Mouse (Mus musculus) MEL (cell line): ENCODE results near the gene Ngp. TPM values are rescaled to one million over a fixed set of nuclear protein-coding genes. Genes with fewer than 3 reads are reported as not detected.
A peak's percentile ranks its signal among the peaks of the same experiment; 100 is the strongest.

ENCODE experiments used
- DNase-seq: peaks from one replicate; pipeline ENCODE4 v3.0.0; 2011; ENCODE audit warnings: low read depth, low spot score
- H3K27ac ChIP-seq: 2 replicates; pipeline ENCODE4 v1.5.1; 2012; ENCODE audit warnings: low read depth, mild to moderate bottlenecking, control low read depth, low read length, moderate library complexity; ENCODE audit not compliant: control insufficient read depth
- H3K27me3 ChIP-seq, 2 experiments: fragments of 150-350 bp in 1 of 2; sonication (generic) in 1 of 2; 2 replicates each; pipeline ENCODE4 v1.6.1; 2012; ENCODE audit warnings: low read length in 2 of 2, mild to moderate bottlenecking in 2 of 2, improper control_type of control experiment in 1 of 2, moderate library complexity in 1 of 2; ENCODE audit not compliant: insufficient read depth in 2 of 2, control insufficient read depth in 1 of 2
- H3K36me3 ChIP-seq, 2 experiments: 2 replicates each; pipeline ENCODE4 v1.6.1; 2012 to 2014; ENCODE audit warnings: low read length in 2 of 2, improper control_type of control experiment in 1 of 2, inconsistent platforms in 1 of 2, mild to moderate bottlenecking in 1 of 2; ENCODE audit not compliant: insufficient read depth in 2 of 2, control insufficient read depth in 1 of 2
- H3K4me1 ChIP-seq, 2 experiments: fragments of 150-350 bp in 1 of 2; sonication (generic) in 1 of 2; 2 replicates each; pipeline ENCODE4 v1.6.1; 2012; ENCODE audit warnings: low read length in 2 of 2, improper control_type of control experiment in 1 of 2, mild to moderate bottlenecking in 1 of 2; ENCODE audit not compliant: insufficient read depth in 2 of 2, control insufficient read depth in 1 of 2
- H3K4me3 ChIP-seq, 2 experiments: fragments of 150-350 bp in 1 of 2; sonication (generic) in 1 of 2; 2 replicates each; pipeline ENCODE4 v1.5.1; 2012; ENCODE audit warnings: low read depth in 2 of 2, low read length in 2 of 2, mild to moderate bottlenecking in 2 of 2, moderate library complexity in 2 of 2, control low read depth in 1 of 2, improper control_type of control experiment in 1 of 2; ENCODE audit not compliant: control insufficient read depth in 1 of 2, insufficient read depth in 1 of 2
- H3K79me2 ChIP-seq: 2 replicates; pipeline ENCODE4 v1.6.1; 2012; ENCODE audit warnings: mild to moderate bottlenecking, low read length, moderate library complexity; ENCODE audit not compliant: control insufficient read depth, poor library complexity, insufficient read depth
- H3K9ac ChIP-seq: 2 replicates; pipeline ENCODE4 v1.6.1; 2012; ENCODE audit warnings: low read depth, mild to moderate bottlenecking, control low read depth, low read length, moderate library complexity; ENCODE audit not compliant: control insufficient read depth, poor library complexity, severe bottlenecking
- H3K9me3 ChIP-seq: fragments of 150-350 bp; sonication (generic); replicated peaks from 2 replicates; pipeline ENCODE4 v1.6.1; 2012; ENCODE audit warnings: mild to moderate bottlenecking, low read length, improper control_type of control experiment, moderate library complexity; ENCODE audit not compliant: insufficient read depth
- ELF1 ChIP-seq: IDR thresholded peaks from 2 replicates; pipeline ENCODE4 v1.6.1; 2014; ENCODE audit warnings: low read depth, mild to moderate bottlenecking, inconsistent platforms, low read length, improper control_type of control experiment, moderate library complexity
- EP300 ChIP-seq, 2 experiments: IDR thresholded peaks; 2 replicates each; pipeline ENCODE4 v1.6.1; 2011; ENCODE audit warnings: improper control_type of control experiment in 2 of 2, low read length in 2 of 2, low read depth in 1 of 2, mild to moderate bottlenecking in 1 of 2
- ETS1 ChIP-seq: IDR thresholded peaks from 2 replicates; pipeline ENCODE4 v1.6.1; 2012; ENCODE audit warnings: low read depth, mild to moderate bottlenecking, inconsistent platforms, low read length, improper control_type of control experiment, moderate library complexity
- GATA1 ChIP-seq: IDR thresholded peaks from 2 replicates; pipeline ENCODE4 v1.6.1; 2011; ENCODE audit warnings: low read depth, low read length, improper control_type of control experiment
- HCFC1 ChIP-seq: IDR thresholded peaks from 2 replicates; pipeline ENCODE4 v1.6.1; 2012; ENCODE audit warnings: low read depth, mild to moderate bottlenecking, inconsistent platforms, low read length, improper control_type of control experiment, moderate library complexity
- MAFK ChIP-seq: IDR thresholded peaks from 2 replicates; pipeline ENCODE4 v1.6.1; 2011; ENCODE audit warnings: low read depth, mild to moderate bottlenecking, low read length, improper control_type of control experiment, borderline replicate concordance
- MAX ChIP-seq: IDR thresholded peaks from 2 replicates; pipeline ENCODE4 v1.6.1; 2011; ENCODE audit warnings: low read length, improper control_type of control experiment
- MXI1 ChIP-seq: IDR thresholded peaks from 2 replicates; pipeline ENCODE4 v1.6.1; 2011; ENCODE audit warnings: mild to moderate bottlenecking, low read depth, low read length, improper control_type of control experiment
- MYC ChIP-seq: IDR thresholded peaks from 2 replicates; pipeline ENCODE4 v1.6.1; 2011; ENCODE audit warnings: low read depth, mild to moderate bottlenecking, low read length, improper control_type of control experiment, moderate library complexity
- NRF1 ChIP-seq: IDR thresholded peaks from 2 replicates; pipeline ENCODE4 v1.6.1; 2014; ENCODE audit warnings: low read depth, mild to moderate bottlenecking, inconsistent platforms, low read length, improper control_type of control experiment, moderate library complexity; ENCODE audit not compliant: poor library complexity, insufficient read depth, severe bottlenecking
- POLR2AphosphoS5 ChIP-seq: IDR thresholded peaks from 2 replicates; pipeline ENCODE4 v1.6.1; 2012; ENCODE audit warnings: low read depth, borderline replicate concordance, mild to moderate bottlenecking, inconsistent platforms, low read length, moderate library complexity, mixed read lengths
- RCOR1 ChIP-seq: IDR thresholded peaks from 2 replicates; pipeline ENCODE4 v1.6.1; 2012; ENCODE audit warnings: low read depth, mild to moderate bottlenecking, inconsistent platforms, low read length, improper control_type of control experiment
- SIN3A ChIP-seq: IDR thresholded peaks from 2 replicates; pipeline ENCODE4 v1.6.1; 2012; ENCODE audit warnings: low read length, improper control_type of control experiment, inconsistent platforms
- SMC3 ChIP-seq: IDR thresholded peaks from 2 replicates; pipeline ENCODE4 v1.6.1; 2011; ENCODE audit warnings: low read depth, low read length, improper control_type of control experiment
- TAL1 ChIP-seq: IDR thresholded peaks from 2 replicates; pipeline ENCODE4 v1.6.1; 2012; ENCODE audit warnings: mild to moderate bottlenecking, inconsistent platforms, low read length, moderate library complexity, mixed read lengths
- TBP ChIP-seq: IDR thresholded peaks from 2 replicates; pipeline ENCODE4 v1.8.0; 2011; ENCODE audit warnings: low read depth, low read length, improper control_type of control experiment
- TCF12 ChIP-seq: IDR thresholded peaks from 2 replicates; pipeline ENCODE4 v1.6.1; 2014; ENCODE audit warnings: low read depth, mild to moderate bottlenecking, inconsistent platforms, low read length, improper control_type of control experiment, moderate library complexity
- ZKSCAN1 ChIP-seq: IDR thresholded peaks from 2 replicates; pipeline ENCODE4 v1.6.1; 2012; ENCODE audit warnings: low read depth, mild to moderate bottlenecking, inconsistent platforms, low read length, improper control_type of control experiment, moderate library complexity
- ZMIZ1 ChIP-seq: IDR thresholded peaks from 2 replicates; pipeline ENCODE4 v1.6.1; 2012; ENCODE audit warnings: low read depth, mild to moderate bottlenecking, inconsistent platforms, low read length, improper control_type of control experiment, moderate library complexity
- polyA plus RNA-seq, 2 experiments: library from polyadenylated mRNA; stranded (reverse) in 1 of 2; unstranded in 1 of 2; fragments of >175 nt in 1 of 2; fragments of >200 nt in 1 of 2; gene quantifications; 2 replicates each; pipeline versions ENCODE4 v1.2.1 to v1.2.4; 2012; ENCODE audit warnings: low replicate concordance in 2 of 2, low read depth in 1 of 2; ENCODE audit not compliant: insufficient read length in 2 of 2, insufficient read depth in 1 of 2, missing spikeins in 1 of 2
- total RNA-seq: library from RNA; depleted of rRNA; stranded (reverse); fragments of 300-350 nt; gene quantifications from 2 replicates; pipeline ENCODE4 v1.2.3, GENCODE M21; 2012

Ngp gene
- total and polyA plus RNA-seq, 3 experiments, result not detected

DNA sequence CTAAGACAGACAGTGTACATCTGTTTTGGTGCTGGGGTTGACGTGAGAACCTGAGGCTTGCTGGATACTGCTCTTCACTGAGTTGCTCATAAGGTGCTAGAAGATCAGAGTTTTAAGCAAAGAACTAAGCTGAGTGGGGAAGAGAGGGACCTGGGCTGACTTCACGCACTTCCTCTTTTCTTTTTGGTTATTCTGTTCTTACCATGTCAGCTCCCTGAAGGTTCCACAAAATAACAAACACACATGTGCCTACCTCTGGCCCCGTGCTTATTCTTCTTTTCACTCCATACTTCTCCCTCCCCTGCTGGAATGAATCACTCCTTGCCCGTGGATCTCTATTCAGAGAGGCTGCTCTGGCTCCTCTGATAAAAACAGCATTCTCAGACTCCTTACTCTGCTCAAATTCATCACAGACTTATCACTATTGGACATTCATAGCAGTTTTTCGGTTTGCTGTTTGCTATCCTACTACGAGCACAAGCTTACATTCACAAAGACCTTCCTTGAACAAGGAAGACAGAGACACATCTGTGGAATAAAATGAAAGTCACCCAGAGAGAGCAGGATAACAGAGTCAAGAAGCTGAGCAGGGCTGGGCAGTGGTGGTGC lies 44.5 kb downstream of the Ngp start:
- Histone ChIP-seq H3K36me3 (peaks cover 0 to 19% of the 10 kb centered on the region in 2 experiments; a peak in 2 of 4 replicates), H3K27ac (peak overlapping the region; percentile 63), H3K27me3 (no peaks in the 10 kb centered on the region), H3K79me2 (no peaks in the 10 kb centered on the region), H3K4me1 (peaks cover 13 to 29% of the 10 kb centered on the region in 2 experiments), H3K9ac (peak overlapping the region; percentile 26), H3K9me3 (no peaks in the 10 kb centered on the region), H3K4me3 (peak overlapping the region; percentile 2 to 9; a peak in 2 of 4 replicates)
- TF ChIP-seq ETS1 (peak; percentile 11; the same call in 1 of the 2 replicates), NRF1 (no peak), EP300 (IDR thresholded peaks at IDR 0.05; ENCODE audit: low read depth in 1 of 2, low read length in 2 of 2) (peak; percentile 41 to 53; a peak in 3 of 4 replicates), TBP (0 out of 2 replicates have a peak, but pooled peaks have one; percentile 47), RCOR1 (peak; percentile 14; the same call in 1 of the 2 replicates), ZKSCAN1 (peak; percentile 81), POLR2AphosphoS5 (no peak), MAX (0 out of 2 replicates have a peak, but pooled peaks have one; percentile 37), SIN3A (peak; percentile 59; the same call in 1 of the 2 replicates), GATA1 (peak; percentile 62), TAL1 (peak; percentile 40; the same call in 1 of the 2 replicates), SMC3 (no peak), MXI1 (peak; percentile 62)
- peak; percentile 85 for DNase-seq

DNA sequence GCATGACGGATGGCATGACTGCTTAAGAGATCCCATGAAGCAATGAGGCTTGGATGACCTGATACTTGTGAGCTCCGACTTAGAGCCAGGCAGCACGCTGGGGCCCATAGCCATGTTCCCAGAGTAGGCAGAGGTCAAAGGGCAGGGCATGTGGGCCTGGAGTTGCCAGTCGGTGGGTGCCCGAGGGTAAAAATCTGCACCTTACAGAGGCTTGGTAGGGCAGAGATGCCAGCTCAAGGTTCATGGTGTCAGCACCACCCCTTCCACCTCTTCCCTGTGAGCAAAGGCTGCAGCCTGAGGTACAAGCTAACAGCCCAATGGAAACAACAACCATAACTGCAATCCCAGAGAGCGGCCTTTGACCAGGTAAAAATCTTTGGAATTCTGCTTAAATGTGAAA lies 45.8 kb downstream of the Ngp start:
- Histone ChIP-seq H3K27me3 (no peaks in the 10 kb centered on the region), H3K4me1 (peaks cover 7 to 22% of the 10 kb centered on the region in 2 experiments), H3K79me2 (no peaks in the 10 kb centered on the region), H3K4me3 (no peak overlapping the region), H3K9ac (no peak overlapping the region), H3K9me3 (no peaks in the 10 kb centered on the region), H3K27ac (no peak overlapping the region), H3K36me3 (peaks cover 0 to 13% of the 10 kb centered on the region in 2 experiments; a peak in 2 of 4 replicates)
- no peak for DNase-seq
- TF ChIP-seq SIN3A (no peak), POLR2AphosphoS5 (no peak), MYC (no peak), HCFC1 (no peak), EP300 (IDR thresholded peaks at IDR 0.05; ENCODE audit: low read depth in 1 of 2, low read length in 2 of 2) (no peak), MXI1 (no peak), ELF1 (no peak), NRF1 (no peak), TCF12 (no peak), ZMIZ1 (no peak), MAFK (no peak), RCOR1 (no peak), TBP (no peak)
